Mouse (Mus musculus) heart, embryonic 13.5 days (tissue): ENCODE results near the gene Mt1. TPM values are rescaled to one million over a fixed set of nuclear protein-coding genes. Genes with fewer than 3 reads are reported as not detected.

Experiments used
- ATAC-seq: fragments of 200-750 bp; cut with Nextera tagmentation; 2 replicates; pipeline ENCODE4 v1.8.0; 2017; ENCODE audit warnings: moderate TSS enrichment; ENCODE audit not compliant: insufficient number of reproducible peaks, low FRiP score, low TSS enrichment; ENCODE audit errors: extremely low read depth
- H3K27ac ChIP-seq: fragments of 300-500 bp; sonication (generic); replicated peaks from 2 replicates; pipeline ENCODE4 v1.5.1; 2015; ENCODE audit warnings: moderate library complexity, mild to moderate bottlenecking, inconsistent platforms
- H3K27me3 ChIP-seq: fragments of 300-500 bp; sonication (generic); replicated peaks from 2 replicates; pipeline ENCODE4 v1.6.1; 2015; ENCODE audit warnings: mild to moderate bottlenecking, inconsistent platforms
- H3K36me3 ChIP-seq: fragments of 300-500 bp; sonication (generic); 2 replicates; pipeline ENCODE4 v1.6.1; 2015; ENCODE audit warnings: mild to moderate bottlenecking, inconsistent platforms
- H3K4me1 ChIP-seq: fragments of 300-500 bp; sonication (generic); 2 replicates; pipeline ENCODE4 v1.6.1; 2015; ENCODE audit warnings: inconsistent platforms
- H3K4me2 ChIP-seq: fragments of 300-500 bp; sonication (generic); 2 replicates; pipeline ENCODE4 v1.6.1; 2015; ENCODE audit warnings: inconsistent platforms, mild to moderate bottlenecking, moderate library complexity
- H3K4me3 ChIP-seq: fragments of 300-500 bp; sonication (generic); 2 replicates; pipeline ENCODE4 v1.5.1; 2015; ENCODE audit warnings: moderate library complexity, mild to moderate bottlenecking, inconsistent platforms
- H3K9ac ChIP-seq: fragments of 300-500 bp; sonication (generic); 2 replicates; pipeline ENCODE4 v1.6.1; 2015; ENCODE audit warnings: inconsistent platforms, mild to moderate bottlenecking, moderate library complexity
- H3K9me3 ChIP-seq: fragments of 300-500 bp; sonication (generic); 2 replicates; pipeline ENCODE4 v1.6.1; 2016; ENCODE audit warnings: inconsistent platforms
- WGBS: fragments of 180-500 bp; shearing (Covaris S2); methylation state at CpG from one replicate; pipeline ENCODE4 v1.1.7; 2015; ENCODE audit warnings: mixed read lengths; 5-methylcytosine and 5-hydroxymethylcytosine counted together
- polyA plus RNA-seq: library from polyadenylated mRNA; unstranded; fragments of >200 nt; fragmentation: Nextera tagmentation; extraction: Ambion mirVana; gene quantifications from 2 replicates; pipeline ENCODE4 v1.2.1, GENCODE M21; 2015

The Mt1 gene
- polyA plus RNA-seq, 1 experiment from 2014 or later = 230 TPM

DNA sequence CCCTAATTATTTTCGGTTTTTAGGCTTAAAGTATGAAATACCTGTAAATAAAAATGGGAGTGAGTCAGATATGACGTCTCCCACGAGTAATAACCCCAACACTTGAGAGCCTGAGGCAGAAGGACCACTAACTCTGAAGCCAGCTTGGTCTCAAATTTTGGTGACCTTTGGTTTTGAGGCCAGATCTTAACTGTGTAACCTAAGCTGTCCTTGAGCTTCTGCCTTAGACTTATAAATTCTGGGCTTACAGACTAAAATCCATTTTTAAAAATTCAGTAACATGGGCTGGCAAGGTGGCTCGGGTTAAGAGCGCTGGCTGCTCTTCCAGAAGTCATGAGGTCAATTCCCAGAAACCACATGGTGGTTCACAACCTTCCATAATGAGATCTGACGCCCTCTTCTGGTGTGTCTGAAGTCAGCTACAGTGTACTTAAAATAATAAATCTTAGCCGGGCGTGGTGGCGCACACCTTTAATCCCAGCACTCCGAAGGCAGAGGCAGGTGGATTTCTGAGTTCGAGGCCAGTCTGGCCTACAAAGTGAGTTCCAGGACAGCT lies 5.0 kb upstream of the Mt1 start:
- WGBS = 44% methylated on average over 11 of the region's 11 CpGs

DNA sequence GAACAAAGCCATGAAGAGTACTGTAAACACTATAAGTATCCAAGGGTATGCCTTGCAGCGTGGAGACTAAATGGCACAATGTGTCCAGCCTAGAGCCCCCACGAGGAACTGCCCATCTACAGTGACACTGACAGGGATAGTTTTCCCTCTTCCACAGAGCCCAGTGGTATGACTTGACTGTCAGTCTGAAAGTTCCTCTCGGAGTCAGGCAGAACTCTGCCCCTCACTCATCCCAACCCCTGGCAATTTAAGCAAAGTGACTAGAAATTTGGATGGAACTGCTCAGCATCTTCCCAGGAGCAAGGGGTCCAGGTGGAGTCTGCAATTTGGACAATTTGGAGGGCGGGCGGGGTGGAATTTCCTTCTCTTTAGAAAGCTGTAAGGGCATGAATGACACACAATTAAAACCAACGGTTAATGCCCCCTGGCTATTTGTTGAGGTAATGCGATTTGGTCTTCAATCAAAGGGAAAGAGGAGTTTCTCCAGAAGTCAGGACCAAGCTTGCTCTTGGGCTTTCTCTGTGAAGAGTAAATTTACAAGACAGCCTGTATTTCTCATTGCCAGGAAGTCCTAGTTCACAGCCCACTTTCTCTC lies 4.2 kb upstream of the Mt1 start:
- ATAC-seq = no peak

More for the DNA sequence above, 5.0 kb upstream of the Mt1 start:
- Histone ChIP-seq H3K9ac (0 out of 2 replicates have a peak overlapping the region, but pooled peaks have one; percentile 2), H3K27ac (no peak overlapping the region), H3K4me2 (peak overlapping the region; percentile 97), H3K4me3 (peak overlapping the region; percentile 59), H3K4me1 (peaks cover 31% of the 10 kb centered on the region), H3K27me3 (peaks cover 100% of the 10 kb centered on the region), H3K36me3 (no peaks in the 10 kb centered on the region), H3K9me3 (no peaks in the 10 kb centered on the region)
- no peak for ATAC-seq

DNA sequence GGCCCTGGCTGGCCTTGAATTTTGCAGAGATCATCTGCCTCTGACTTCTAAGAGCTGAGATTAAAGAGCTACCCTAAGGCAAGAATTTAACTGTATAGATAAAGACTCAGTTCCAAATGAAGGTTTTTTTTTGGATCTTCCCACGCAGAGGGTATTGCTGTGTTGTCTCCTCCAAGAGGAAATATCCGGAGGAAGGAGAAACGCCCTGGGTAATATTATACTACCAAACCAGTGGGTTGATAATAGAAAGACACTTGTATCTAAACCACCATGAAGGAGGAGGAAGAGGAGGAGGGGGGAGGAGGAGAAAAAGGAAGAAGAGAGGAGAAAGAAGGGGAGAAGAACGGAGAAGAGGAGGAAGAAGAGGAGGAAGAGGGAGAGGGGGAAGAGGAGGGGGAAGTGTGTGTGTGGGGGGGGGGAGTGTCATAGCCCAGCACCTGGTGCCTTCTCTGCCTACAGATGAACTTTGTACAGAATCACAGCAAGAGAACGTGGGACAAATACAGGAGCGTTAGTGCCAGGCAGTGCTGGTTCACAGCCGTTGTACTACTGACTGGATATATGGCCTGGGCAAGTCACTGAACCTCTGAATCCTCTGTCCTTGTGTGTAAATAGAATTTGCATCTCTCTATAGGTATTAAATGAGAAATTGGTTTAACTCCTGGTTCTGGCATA lies 1.0 kb upstream of the Mt1 start:
- Histone ChIP-seq H3K4me3 (no peak overlapping the region), H3K27ac (no peak overlapping the region), H3K36me3 (no peaks in the 10 kb centered on the region), H3K9ac (no peak overlapping the region), H3K9me3 (no peaks in the 10 kb centered on the region), H3K4me2 (peak overlapping the region; percentile 87; the same call in 1 of the 2 replicates), H3K27me3 (peaks cover 96% of the 10 kb centered on the region), H3K4me1 (peaks cover 31% of the 10 kb centered on the region)
- ATAC-seq = no peak
- WGBS = 65% methylated on average over 7 of the region's 7 CpGs

More for the DNA sequence above, 4.2 kb upstream of the Mt1 start:
- Histone ChIP-seq H3K4me2 (peak overlapping the region; percentile 97; the same call in 1 of the 2 replicates), H3K27ac (no peak overlapping the region), H3K4me3 (0 out of 2 replicates have a peak overlapping the region, but pooled peaks have one; percentile 1), H3K9ac (no peak overlapping the region), H3K4me1 (peaks cover 35% of the 10 kb centered on the region), H3K36me3 (no peaks in the 10 kb centered on the region), H3K9me3 (no peaks in the 10 kb centered on the region), H3K27me3 (peaks cover 99% of the 10 kb centered on the region)
- 36% methylated on average over 7 of the region's 7 CpGs for WGBS

DNA sequence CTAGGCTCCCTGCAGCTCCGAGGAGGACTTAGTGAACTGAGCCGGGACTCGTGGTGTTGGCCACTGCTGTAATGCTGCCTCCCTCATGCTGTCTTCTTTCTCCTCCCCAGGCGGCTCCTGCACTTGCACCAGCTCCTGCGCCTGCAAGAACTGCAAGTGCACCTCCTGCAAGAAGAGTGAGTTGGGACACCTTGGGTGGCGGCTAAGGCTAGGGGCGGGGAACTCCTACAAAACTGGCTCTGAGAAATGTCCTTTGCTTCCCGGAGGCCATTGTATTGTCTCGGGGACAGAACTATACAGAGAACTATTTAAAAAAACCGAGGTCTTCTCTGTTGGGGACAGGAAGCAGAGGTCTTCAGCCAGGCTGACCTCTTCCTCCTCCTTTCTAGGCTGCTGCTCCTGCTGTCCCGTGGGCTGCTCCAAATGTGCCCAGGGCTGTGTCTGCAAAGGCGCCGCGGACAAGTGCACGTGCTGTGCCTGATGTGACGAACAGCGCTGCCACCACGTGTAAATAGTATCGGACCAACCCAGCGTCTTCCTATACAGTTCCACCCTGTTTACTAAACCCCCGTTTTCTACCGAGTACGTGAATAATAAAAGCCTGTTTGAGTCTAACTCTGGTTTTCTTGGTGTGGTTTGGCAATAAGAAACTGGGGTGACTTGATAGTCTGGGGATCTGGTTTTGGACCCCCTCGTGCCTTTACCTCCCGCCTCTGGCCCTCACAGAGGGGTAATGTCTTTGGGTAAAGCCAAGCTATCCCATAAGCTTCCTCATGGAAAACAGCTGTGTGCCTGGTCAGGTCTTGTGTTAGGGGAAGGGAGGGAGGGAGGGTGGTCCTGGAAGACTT lies 1.1 kb downstream of the Mt1 start:
- Histone ChIP-seq H3K27me3 (peaks cover 96% of the 10 kb centered on the region), H3K36me3 (no peaks in the 10 kb centered on the region), H3K9ac (peak overlapping the region; percentile 85), H3K4me1 (peaks cover 39% of the 10 kb centered on the region), H3K4me3 (peak overlapping the region; percentile 65), H3K4me2 (peak overlapping the region; percentile 87), H3K9me3 (no peaks in the 10 kb centered on the region), H3K27ac (peak overlapping the region; percentile 68)
- 7% methylated on average over 25 of the region's 25 CpGs for WGBS
- peak; percentile 30; the same call in 1 of the 2 replicates for ATAC-seq

DNA sequence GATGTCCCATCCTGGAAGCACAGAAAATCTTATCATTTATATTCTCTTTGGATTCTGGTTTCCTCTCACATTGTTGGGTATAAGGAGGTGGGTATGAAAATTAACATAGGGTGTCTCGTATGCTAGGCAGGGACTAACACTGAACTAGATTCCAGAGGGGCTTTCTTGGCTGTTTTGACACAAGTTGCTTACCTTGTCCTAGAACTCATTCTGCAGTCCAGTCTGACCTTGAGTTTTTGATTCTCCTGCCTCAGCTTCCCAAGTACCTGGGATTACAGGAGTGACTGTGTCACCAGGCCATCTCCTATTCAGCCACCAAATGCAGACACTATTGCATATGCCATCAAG lies 1.7 kb downstream of the Mt1 start:
- H3K27me3 ChIP-seq = peaks cover 96% of the 10 kb centered on the region
- peak overlapping the region; percentile 87 for H3K4me2 ChIP-seq
- no peaks in the 10 kb centered on the region for H3K9me3 ChIP-seq
- no peaks in the 10 kb centered on the region for H3K36me3 ChIP-seq
- ATAC-seq = no peak
- H3K4me3 ChIP-seq = peak overlapping the region; percentile 65
- WGBS = 70% methylated on average over 1 of the region's 1 CpGs
- H3K27ac ChIP-seq = 0 out of 2 replicates have a peak overlapping the region, but pooled peaks have one; percentile 68
- peaks cover 39% of the 10 kb centered on the region for H3K4me1 ChIP-seq
- H3K9ac ChIP-seq = peak overlapping the region; percentile 85; the same call in 1 of the 2 replicates

DNA sequence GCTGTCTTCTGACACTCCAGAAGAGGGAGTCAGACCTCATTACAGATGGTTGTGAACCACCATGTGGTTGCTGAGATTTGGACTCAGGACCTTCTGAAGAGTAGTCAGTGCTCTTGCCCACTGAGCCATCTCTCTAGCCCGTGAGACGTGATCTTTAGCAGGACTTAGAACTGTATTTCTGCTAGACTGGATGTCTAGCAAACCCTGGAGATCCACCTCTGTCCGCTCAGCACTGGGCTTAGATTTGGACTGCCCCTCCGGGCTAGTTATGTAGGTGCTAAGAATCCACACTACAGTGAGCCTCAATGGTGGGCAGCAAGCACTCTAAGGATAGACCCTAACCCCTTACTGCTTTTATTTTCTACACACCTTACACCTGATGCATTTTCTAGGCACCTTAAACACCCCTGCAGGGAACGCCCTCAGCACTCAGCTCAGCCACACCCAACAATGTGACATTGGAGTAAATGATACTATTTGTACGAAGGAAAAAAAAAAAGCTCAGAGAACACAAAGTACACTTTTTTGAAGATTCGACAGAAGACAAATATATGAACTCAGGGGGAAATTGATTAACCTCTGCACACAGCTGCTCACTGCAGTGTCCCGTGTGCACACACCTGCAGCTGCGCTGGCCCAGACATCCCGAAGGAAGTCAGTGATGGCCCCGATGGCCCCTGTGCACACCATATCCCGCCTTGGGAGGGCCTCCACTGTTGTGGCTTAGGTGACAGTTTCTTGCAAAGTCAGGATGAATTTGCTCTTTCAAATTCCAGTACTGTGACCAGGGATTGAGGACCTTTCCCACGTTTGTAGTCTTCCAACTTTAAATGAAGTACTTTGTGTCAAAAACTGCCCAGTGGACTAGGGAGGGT lies 3.4 kb downstream of the Mt1 start:
- no peaks in the 10 kb centered on the region for H3K36me3 ChIP-seq
- ATAC-seq = no peak
- peaks cover 96% of the 10 kb centered on the region for H3K27me3 ChIP-seq
- 61% methylated on average over 13 of the region's 13 CpGs for WGBS
- H3K27ac ChIP-seq = 0 out of 2 replicates have a peak overlapping the region, but pooled peaks have one; percentile 36
- peak overlapping the region; percentile 45 for H3K4me3 ChIP-seq
- H3K9me3 ChIP-seq = no peaks in the 10 kb centered on the region
- H3K4me2 ChIP-seq = peak overlapping the region; percentile 73
- H3K4me1 ChIP-seq = peaks cover 52% of the 10 kb centered on the region
- no peak overlapping the region for H3K9ac ChIP-seq

DNA sequence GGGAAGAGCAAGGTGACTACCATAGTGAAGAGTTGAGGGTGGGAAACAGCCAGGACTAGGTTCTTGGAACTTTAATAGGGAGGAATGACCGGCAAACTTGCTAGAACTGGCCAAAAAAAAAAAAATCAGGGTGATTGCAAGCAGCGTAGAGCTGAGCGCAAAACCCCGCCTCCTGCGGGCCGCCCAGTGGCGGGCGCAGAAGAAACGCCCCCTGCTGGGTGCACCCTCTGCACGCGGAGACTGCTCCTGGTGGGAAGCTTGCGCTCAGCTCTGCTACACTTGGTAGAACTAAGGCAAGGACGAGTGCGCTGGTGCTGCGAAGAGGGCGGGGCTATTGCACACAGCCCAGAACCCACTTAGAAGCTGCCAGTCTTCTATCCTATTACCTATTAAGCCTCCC lies 4.2 kb downstream of the Mt1 start:
- 0 out of 2 replicates have a peak overlapping the region, but pooled peaks have one; percentile 36 for H3K27ac ChIP-seq
- under 1% methylated on average over 16 of the region's 16 CpGs for WGBS
- H3K9me3 ChIP-seq = no peaks in the 10 kb centered on the region
- H3K9ac ChIP-seq = peak overlapping the region; percentile 73
- H3K36me3 ChIP-seq = no peaks in the 10 kb centered on the region
- H3K4me1 ChIP-seq = peaks cover 57% of the 10 kb centered on the region
- H3K27me3 ChIP-seq = peaks cover 96% of the 10 kb centered on the region
- peak; percentile 59 for ATAC-seq
- peak overlapping the region; percentile 45 for H3K4me3 ChIP-seq
- H3K4me2 ChIP-seq = peak overlapping the region; percentile 73

DNA sequence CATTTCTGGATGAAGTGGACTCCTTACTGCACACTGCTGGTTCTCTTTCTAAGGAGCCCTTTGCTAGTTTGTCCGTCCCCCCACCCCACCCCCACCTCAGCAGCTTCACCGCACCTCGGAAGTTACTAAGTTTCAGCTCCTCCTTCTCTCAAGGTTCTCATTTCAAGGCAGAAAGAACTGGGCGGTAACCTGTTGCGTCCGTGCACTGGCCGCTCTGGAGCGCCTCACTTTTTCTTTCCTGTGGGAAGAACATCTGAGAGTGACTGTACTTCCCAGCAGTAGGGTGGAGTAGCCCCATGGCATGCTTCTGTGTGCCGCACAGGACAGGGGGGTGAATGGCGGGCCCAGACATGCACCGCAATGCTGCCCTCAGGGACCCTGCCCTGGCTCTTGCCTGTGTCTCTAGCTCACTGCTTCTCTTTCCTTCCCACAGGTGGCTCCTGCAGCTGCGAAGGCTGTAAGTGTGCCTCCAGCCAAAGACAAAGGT lies 5.5 kb downstream of the Mt1 start:
- no peak overlapping the region for H3K27ac ChIP-seq

DNA sequence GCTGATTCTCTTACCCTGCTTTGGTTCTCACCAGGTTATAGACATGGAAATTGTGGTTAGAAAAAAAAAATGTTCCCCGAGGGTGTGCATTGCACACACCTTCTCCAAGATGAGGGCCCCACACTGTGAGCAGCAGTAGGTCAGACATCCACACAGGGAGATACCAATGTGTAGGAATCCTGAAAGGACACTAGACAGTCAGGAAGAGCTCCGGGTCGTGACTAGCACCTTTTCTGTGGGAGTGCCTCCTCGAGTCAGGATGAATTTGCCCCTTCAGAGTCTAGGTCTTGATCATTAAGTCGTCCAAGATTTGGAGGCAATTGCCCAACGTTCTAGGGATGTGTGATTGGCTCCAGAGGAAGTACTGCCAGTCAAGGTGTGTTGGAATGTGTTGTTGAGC lies 6.9 kb downstream of the Mt1 start:
- Histone ChIP-seq H3K27me3 (peaks cover 77% of the 10 kb centered on the region), H3K9me3 (no peaks in the 10 kb centered on the region), H3K36me3 (no peaks in the 10 kb centered on the region), H3K27ac (no peak overlapping the region), H3K4me1 (peaks cover 50% of the 10 kb centered on the region), H3K4me3 (no peak overlapping the region), H3K9ac (no peak overlapping the region), H3K4me2 (peak overlapping the region; percentile 65; the same call in 1 of the 2 replicates)
- ATAC-seq = no peak
- WGBS = 58% methylated on average over 6 of the region's 6 CpGs

More for the DNA sequence above, 5.5 kb downstream of the Mt1 start:
- Histone ChIP-seq H3K9ac (no peak overlapping the region), H3K27me3 (peaks cover 91% of the 10 kb centered on the region), H3K4me3 (no peak overlapping the region), H3K4me2 (peak overlapping the region; percentile 28), H3K4me1 (peaks cover 54% of the 10 kb centered on the region), H3K36me3 (no peaks in the 10 kb centered on the region), H3K9me3 (no peaks in the 10 kb centered on the region)
- 30% methylated on average over 12 of the region's 12 CpGs for WGBS
- ATAC-seq = no peak

DNA sequence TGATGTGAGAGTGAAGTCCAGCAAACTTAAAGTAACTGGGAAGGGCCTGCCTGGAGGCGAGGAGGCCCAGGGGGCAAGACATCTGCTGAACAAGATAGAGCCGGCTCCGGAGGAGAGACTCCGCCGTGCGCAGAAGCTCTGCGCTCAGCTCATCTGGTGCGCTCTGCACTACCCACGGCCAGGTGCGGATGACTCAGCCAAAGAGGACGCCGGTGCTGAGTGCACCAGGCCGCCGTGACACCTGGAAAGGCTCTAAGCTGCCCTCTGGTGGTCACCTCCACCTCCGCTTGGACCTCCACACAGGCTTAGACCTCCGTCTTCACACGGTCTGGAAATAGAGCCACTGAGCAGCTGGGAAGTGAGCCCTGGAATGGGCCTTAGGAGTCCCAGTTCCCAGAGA lies 7.7 kb downstream of the Mt1 start:
- WGBS = 5% methylated on average over 17 of the region's 17 CpGs
- ATAC-seq = peak; percentile 69
- H3K36me3 ChIP-seq = no peaks in the 10 kb centered on the region
- peaks cover 72% of the 10 kb centered on the region for H3K27me3 ChIP-seq
- H3K9ac ChIP-seq = peak overlapping the region; percentile 61; the same call in 1 of the 2 replicates
- H3K4me2 ChIP-seq = peak overlapping the region; percentile 65
- H3K4me3 ChIP-seq = peak overlapping the region; percentile 31; the same call in 1 of the 2 replicates
- peaks cover 54% of the 10 kb centered on the region for H3K4me1 ChIP-seq
- no peaks in the 10 kb centered on the region for H3K9me3 ChIP-seq
- H3K27ac ChIP-seq = no peak overlapping the region
